Mouse (Mus musculus) R1 (cell line): ENCODE results near the gene H2afb1.
"Not testable (repeated sequence)": the region's sequence is repeated elsewhere in the genome, so short reads cannot be mapped to it uniquely, and the experiment has no call there.

Experiments used
- DNase-seq: peaks from one replicate; pipeline ENCODE4 v3.0.0-alpha.2; 2018; ENCODE audit warnings: low read depth, low spot score

H2afb1 gene

DNA sequence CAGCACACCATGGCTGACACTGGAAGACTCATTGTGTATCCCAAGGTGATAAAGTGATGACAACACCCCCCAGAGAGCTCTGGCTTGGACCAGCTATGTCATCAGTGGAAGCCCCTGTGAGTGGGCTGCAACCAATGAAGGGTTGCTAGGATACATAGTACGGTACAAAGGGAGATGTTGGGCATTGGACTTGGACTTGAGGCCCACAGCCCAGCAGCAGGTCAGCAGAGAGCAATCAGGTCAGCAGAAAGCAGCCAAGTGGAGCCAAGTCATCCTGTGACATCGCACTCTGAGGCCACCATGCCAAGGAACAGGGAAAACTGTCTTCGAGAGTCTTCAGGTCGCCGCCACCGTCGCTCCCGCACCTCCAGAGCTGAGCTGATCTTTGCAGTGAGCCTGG, at the start of gene H2afb1:
Gene H2afb1 (plus strand): TSS at position 301 of the 400 bp plus-strand sequence.
- not testable (repeated sequence) for DNase-seq

GRCm38 (mm10) chrX:117036085-117036484, 21.5 kb downstream of the H2afb1 start:
- DNase-seq = no peak
